Mouse (Mus musculus): Measurements from ENCODE around the gene Ddr1.

GRCm38 (mm10) chr17:35753668-35754067 lies 49.2 kb upstream of the Ddr1 start:
- TF ChIP-seq POLR2A (IDR thresholded peaks at IDR 0.05; ENCODE audit: low read depth, low read length) (no peak), CTCF (conservative IDR thresholded peaks at IDR 0.05; ENCODE audit: insufficient read depth, insufficient read length, low read depth, low read length) (no peak)
